Mouse (Mus musculus) kidney, adult 18-20 months (tissue): ENCODE measurements around the gene Luc7l3.

Experiments
- DNase-seq: peaks from one replicate; pipeline ENCODE4 v3.0.0; 2021

Gene Luc7l3

GRCm38 (mm10) chr11:94336551-94336950 lies 14.8 kb upstream of the Luc7l3 start:
- no peak for DNase-seq

DNA sequence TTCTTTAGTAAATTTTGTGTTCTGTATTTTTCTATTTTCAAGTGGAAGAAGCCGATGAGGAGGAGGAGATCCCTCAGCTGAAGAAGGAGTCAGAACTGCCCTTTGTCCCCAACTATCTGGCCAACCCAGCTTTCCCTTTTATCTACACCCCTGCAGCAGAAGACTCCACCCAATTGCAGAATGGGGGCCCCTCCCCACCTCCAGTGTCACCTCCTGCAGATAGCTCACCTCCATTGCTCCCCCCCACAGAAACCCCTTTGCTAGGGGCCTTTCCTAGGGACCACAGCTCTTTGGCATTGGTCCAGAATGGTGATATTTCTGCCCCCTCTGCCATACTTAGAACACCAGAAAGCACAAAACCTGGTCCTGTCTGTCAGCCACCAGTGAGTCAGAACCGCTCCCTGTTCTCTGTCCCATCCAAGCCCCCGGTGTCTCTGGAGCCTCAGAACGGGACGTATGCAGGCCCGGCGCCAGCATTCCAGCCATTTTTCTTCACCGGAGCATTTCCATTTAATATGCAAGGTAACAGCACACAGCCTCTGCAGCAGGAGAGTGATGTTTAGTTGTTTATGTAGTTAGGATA lies 12.7 kb upstream of the Luc7l3 start:
- DNase-seq = no peak

DNA sequence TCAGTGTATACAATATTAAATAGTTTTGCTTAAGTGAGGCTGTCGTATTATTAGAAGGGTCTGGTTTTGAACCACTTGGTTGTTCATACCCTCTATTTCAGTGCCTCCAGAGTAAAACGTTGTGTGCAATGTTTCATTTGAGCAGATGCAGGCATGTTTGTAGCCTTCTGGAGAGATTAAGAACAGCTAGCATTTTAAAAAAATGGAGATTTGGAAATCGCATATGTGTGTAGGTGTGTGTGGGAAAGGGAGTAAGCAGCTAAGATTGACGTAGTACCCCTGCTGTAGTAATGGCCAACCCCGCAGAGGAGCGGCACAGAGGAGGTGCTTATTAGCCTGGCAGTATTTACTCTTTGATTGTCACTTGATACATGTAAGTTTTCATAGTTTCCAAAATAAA lies 10.9 kb upstream of the Luc7l3 start:
- DNase-seq = no peak

GRCm38 (mm10) chr11:94330211-94330610 lies 8.4 kb upstream of the Luc7l3 start:
- DNase-seq = no peak

GRCm38 (mm10) chr11:94329270-94329891 lies 7.6 kb upstream of the Luc7l3 start:
- peak; percentile 57 for DNase-seq

- DNase-seq = no peak
Observed at GRCm38 (mm10) chr11:94328644-94329025, 6.8 kb upstream of the Luc7l3 start.

GRCm38 (mm10) chr11:94327693-94328643 lies 6.2 kb upstream of the Luc7l3 start, which contains the start of gene Ankrd40:
Gene Ankrd40, plus strand, starts transcription at chr11:94328001.
- DNase-seq = peak; percentile 95

DNA sequence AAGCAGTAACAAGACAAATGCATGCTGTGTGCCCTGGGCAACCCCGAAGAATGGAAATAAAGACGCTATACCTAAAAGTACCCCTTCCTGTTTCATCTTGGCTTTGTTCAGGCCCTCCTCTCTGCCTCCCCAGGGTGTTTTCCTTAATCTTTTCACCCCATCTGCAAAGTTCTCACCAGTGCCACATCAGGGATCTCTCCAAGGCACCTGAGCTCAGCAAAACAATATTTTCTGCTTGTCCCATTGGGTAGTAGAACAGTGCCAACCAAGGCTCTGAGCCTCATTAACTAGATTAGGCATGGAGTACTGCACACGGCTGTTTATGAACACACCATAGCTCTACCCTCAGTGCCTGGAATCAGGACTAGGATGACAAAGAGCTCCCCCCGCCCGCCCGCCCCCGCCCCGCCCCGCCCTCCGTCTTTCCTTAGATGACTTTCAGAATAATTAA lies 5.2 kb upstream of the Luc7l3 start:
- DNase-seq = peak; percentile 49

DNA sequence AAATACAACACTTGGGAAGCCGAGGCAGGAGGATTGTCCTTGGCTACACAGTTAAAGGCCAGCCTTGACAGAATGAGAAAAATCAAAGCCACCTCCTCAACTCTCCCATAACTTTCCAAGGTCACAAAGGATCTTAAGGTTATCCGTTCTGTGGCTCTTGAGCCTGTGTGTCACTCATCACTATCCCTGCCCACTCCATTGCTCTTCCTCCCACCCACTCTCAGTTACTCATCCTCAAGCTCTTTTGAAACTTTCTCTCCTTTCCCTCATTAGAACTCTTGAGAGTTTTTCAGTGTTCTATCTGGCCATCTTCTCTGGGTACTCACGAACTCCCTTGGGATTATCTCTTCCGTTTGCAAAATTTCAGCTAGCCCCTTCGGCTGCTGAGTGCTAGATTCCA lies 2.8 kb upstream of the Luc7l3 start:
- DNase-seq = no peak

DNA sequence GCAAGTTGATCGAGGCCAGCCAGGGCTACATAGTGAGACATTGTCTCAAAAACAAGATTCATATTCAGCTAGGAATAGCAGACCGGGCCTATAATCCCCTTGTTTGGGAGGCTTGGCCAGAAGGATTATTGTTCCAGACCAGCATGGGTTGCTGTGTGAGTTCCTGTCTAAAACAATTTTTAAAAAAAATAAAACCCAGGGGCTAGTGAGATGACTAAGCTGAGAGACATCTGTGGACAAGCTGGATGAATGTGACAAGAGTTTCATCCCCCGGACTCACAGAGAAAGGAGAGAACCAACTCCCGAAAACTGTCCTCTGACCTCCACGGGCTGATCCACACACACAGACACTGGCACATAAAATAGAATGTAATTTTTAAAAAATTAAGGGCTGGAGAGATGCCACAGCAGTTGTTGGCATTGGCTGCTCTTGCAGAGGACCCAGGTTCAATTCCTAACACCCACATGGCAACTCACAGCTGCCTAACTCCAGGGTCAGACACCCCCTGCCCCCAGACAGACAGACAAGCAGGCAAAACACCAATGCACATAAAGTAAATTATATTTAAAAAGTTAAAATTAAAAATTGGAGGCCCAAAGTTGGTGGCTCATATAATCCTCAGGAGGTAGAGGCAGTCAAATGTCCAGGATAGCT lies 1.6 kb upstream of the Luc7l3 start:
- DNase-seq = no peak

- DNase-seq = no peak
Observed at GRCm38 (mm10) chr11:94322636-94323035, 848 bp upstream of the Luc7l3 start.

GRCm38 (mm10) chr11:94320969-94321930 lies 538 bp downstream of the Luc7l3 start:
- no peak for DNase-seq

- DNase-seq = no peak
Observed at GRCm38 (mm10) chr11:94318056-94318455, 3.7 kb downstream of the Luc7l3 start.

DNA sequence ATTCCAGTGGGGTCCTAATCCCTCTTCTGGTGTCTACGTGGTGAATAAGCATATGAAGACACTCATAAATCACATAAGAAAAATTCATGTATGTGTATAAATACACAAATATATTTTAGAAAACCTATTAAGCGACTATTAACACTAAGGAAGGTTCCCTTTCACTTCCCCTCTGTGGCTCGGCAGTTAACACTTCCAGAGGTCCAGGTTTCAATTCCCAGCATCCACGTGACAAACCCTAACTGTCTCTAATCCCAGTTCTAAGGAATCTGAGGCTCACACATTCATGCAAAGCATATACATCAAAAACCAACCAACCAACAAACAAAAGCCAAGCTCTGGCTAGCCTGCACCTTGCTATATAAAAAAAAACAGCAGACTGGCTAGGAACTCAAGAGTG lies 4.3 kb downstream of the Luc7l3 start:
- DNase-seq = no peak

DNA sequence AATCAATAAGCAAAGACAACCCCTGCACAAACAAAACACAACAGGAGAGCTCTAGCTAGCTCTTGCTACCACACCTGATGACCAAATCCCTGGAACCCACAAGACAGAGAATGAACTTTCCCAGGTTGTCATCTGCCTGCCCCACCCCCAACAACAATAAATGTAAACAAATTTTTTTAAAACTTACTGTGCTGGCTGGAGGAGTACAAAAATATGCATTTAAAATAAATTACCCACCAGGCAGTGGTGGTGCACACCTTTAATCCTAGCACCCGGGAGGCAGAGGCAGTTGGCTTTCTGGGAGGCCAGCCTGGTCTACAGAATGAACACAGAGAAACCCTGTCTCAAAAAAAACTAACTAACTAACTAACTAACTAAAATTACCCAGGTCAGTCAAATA lies 4.8 kb downstream of the Luc7l3 start:
- DNase-seq = no peak

- no peak for DNase-seq
Observed at GRCm38 (mm10) chr11:94316528-94316927, 5.3 kb downstream of the Luc7l3 start.

GRCm38 (mm10) chr11:94315308-94315707 lies 6.5 kb downstream of the Luc7l3 start:
- DNase-seq = no peak

- DNase-seq = no peak
Observed at GRCm38 (mm10) chr11:94314098-94314652, 7.6 kb downstream of the Luc7l3 start.

DNA sequence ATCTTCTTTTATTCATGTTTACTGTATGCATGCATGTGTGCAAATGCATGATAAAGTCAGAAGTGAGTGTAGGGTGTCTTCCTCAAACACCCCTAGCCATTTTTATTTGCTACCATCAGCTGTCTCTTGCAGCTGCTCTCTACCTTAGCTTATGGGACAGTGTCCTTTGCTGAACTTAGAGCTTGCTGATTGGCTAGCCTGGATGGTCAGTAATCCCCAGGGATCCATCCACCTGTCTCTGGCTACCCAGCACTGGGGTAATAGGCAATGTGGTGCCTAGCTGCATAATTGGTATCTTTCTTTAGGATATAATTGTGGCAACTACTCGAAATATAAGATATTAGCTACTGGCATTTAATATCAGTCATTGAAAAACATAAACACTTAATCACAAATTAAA lies 9.1 kb downstream of the Luc7l3 start:
- no peak for DNase-seq

GRCm38 (mm10) chr11:94294996-94295845 lies 26.6 kb downstream of the Luc7l3 start:
- DNase-seq = no peak
